Mouse (Mus musculus) leukemia stem cell, adult 10-12 weeks (primary cell): ENCODE results near the gene Nploc4. TPM values are rescaled to one million over a fixed set of nuclear protein-coding genes. Genes with fewer than 3 reads are reported as not detected.

Experiments
- polyA plus RNA-seq: library from polyadenylated mRNA; stranded (reverse); fragments of >175 nt; gene quantifications from 2 replicates; pipeline ENCODE4 v1.2.3, GENCODE M21; 2012; ENCODE audit warnings: low replicate concordance

The Nploc4 gene
- polyA plus RNA-seq = 82.3 and 226 TPM in 2 replicates

DNA sequence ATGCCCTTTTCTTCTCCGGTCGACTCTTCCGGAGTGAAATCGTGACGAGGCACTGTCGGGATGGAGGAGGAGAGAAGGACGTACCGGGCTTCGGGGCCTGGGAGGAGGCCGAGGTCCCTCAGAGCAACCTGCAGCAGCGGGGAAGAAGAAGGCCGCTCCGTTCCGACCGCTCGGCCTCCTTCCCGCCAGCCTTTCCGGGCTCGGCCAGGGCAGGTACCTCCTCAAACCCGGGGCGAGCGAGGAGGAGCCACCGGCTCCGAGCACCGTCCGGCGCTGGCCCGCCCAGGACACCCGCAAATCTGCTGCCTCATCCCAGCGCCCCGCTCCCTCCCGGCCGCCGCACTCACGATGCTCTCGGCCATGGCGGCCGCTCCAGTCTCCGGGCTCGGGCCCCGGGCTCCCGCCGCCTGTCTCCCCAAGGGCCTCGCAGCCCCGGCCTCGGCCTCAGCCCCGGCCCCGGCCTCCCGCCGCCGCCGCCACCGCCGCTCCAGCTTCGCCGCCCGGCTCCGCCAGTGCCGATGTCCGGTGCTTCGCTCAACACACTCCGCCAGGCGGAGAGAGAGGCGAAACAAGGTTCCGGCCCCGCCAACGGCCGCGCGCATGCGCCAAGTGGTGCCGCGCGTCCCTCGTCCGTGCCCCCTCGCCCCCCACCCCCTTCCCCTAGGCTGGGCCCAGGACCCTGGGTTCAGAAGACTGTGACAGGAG is at the start of gene Nploc4:
Nploc4 (minus strand) TSS at position 557 of the 705 bp plus-strand sequence.

DNA sequence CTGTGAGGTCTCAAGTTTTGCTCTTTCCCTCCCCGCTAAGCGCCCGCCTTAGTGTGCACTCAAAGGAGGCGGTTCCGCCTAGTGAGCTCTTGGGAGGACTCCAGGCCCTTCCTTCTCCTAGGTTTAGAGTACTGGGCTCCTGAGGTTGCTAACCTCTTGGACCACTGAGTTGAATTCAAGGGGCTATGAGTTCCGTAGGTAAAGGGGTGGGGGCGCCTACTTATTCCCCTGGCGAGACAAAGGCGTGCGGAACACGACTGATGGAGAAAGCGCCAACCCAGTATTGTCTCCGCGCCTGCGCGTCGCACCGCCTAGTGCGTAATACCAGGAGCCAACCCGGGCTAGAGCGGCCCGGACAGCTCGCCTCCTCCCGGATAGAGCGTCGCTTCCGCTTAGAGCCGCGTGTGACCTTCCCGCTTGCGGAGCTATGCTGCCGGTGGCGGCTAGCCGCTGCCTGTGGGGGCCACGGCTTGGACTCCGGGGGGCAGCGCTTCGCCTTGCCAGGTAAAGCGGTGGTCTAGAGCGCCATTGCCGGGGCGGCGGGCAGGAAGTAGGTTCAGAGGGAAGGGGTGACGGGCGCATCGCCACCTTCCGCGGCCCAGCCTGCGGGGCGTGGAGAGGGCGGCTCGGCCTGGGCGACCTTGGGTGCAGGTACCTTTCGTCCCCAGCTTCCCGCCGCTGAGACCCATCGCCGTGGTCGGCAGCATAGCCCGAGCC is 46.9 kb upstream of the Nploc4 start, which contains the start of gene Mrpl12:
Mrpl12 (plus strand) TSS at position 349 of the 717 bp plus-strand sequence.

DNA sequence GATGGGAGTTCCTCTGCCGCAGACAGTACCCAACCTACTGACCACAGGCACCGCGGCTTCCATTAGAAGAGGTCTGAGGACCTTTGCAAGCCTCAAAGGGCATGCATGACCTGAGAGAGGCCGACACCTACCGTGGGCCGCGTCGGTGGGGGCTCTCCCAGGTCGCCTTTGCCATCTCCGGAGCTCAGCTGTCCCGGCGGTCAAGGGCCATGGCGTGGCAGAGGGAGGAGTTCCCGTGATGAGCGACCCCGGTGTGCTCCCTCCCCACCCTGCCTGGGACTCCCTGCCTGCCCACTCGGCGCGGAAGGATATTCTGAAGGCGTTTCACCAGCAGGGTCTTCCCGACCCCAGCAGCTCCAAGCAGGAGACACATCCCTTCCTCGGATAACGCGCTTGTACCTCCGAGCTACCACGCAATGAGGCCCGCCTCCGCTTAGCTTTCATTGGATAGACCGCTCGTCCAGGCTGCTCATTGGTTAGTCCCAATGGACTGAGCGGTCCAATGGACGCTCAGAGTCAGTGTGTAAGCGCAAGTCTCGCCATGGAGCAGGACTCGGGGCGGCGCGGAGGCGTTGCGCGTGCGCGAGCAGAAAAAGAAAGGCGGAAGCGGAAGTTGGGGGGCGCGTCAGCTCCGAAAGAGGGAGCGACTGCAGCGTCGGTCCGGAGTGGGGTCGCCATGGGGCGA is 29.7 kb upstream of the Nploc4 start, which contains the start of gene Arl16:
Arl16 (minus strand) TSS at position 557 of the 685 bp plus-strand sequence.

DNA sequence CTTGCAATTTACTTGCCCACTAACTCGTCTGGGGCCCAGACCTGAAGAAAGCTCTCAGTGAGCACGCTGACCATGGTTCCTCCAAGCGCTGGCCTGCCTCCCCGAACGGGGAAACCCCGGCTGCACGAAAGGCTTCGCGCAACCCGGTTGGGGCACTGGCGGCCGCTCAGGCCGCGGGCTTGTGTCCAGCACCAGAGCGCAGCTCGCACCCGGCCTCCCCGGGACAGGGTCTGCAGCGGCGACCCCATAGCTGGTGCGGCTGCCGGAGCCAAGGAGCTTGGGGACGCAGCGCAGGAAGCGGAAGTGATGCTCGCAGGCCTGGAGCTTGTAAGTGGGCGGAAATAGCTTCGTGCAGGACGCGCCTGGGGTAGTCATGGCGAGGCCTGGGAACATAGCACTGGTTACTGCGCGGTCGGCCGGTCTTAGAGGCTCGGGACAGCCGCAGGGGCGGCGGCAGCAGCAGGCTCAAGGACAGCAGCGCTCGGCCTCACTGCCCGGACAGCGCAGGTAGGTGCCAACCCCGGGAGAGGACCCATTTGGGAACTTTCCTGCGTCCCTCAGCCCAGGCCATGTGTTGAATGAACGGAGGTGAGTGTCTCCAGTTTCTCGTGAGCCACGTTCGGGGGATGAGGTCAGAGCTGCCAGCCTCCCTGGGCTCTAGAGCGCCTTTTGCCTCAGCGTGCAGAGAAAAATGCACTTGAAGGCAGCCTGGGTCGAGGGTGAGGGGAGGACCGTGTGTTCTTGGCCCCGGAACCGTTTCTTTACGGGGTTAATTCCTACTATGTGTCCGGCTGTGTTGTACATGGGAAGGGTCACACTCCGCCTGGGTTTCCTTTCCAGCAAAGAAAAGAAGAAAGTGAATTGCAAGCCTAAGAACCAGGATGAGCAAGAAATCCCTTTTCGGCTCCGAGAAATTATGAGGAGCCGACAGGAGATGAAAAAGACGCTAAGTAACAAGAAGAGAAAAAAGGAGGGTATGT is 20.6 kb upstream of the Nploc4 start, which contains the start of the genes Oxld1 and Ccdc137:
Oxld1 (minus strand) TSS at position 297 of the 980 bp plus-strand sequence.
Ccdc137 (plus strand) TSS at position 344 of the 980 bp plus-strand sequence.

DNA sequence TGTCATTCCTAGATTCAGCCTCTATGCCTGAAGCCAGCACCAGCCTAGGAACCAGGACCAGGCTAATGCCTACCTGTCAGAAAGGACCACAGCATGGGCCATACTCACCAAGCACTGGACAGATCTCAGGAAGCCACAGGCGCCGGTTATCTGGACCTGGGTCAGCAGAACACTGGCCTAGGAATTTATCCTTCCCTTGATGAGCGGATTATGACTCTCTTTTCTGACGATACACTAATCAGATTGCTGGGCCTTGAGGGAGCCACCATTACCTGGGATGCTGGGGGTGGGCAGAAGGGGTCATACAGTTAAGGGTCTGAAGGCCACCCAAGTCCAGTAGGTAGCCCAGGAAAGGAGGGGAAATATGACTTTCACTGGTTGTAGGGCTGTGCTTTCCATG is 15.8 kb upstream of the Nploc4 start, which contains the start of gene Pde6g:
Pde6g (minus strand) TSS at position 195 of the 400 bp plus-strand sequence.

DNA sequence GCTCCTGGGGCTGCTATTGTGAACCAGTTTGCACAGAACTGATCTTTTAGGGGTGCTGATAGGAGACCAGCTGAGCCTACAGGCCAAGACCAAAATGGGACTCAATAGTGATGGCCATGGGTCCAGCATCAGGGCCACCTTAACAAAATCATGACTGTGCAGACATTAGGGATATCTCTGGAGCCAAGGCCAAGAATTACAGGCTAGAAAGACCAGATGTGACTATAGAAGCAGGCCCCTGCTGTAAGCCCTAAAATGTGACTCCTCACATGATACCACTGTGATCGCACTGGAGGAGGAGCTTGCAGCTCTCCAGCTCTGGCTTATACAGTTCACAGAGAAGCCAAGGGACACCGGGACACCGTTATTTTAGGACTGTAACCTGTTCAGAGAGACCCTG is 4.8 kb upstream of the Nploc4 start, which contains the start of gene Tspan10:
Tspan10 (plus strand) TSS at position 301 of the 400 bp plus-strand sequence.

DNA sequence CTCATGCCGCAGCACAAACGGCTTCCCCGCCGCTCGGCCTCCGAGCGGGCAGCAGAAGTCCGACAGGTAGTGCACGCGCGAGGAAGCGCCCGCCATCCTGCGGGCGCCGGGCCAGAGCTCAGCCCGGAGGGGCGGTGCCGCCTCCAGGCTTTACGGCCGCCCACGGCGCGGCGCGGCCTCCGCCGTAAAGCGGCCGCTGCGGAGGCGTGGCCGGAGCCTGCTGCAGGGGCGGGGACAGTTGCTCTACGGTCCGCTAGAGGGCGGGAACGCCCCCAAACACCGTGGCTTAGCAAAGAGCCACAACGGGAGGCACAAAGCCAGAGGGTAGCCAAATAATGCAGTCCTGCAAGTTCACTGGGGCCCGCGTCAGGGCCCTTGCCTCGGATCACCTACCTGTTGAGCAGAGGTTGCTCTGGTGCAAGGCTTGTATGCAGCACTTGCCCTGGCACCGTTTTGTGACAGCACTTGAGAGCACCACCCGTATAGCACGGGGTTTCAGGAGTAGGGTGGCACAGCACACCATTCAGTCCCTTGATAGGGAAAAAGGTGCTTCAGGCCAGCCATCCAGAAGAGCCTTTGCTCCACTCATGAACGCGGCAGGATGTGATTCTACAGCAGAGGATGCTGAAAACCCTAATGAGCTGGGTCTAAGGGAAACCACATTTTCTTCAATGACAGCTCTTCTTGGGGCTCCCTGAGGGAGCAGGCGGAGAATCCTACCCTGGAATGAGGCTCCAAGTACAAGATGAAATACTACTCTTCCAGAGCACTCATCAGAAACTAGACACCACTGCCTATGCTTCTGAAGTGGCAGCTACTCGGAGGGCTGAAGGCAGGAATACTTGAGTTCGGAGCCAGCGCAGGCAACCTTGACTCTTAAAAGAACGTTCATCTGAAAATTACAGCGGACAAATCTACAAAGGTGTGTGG is 58.6 kb downstream of the Nploc4 start, which contains the start of gene Faap100:
Faap100 (minus strand) TSS at position 154 of the 930 bp plus-strand sequence.

DNA sequence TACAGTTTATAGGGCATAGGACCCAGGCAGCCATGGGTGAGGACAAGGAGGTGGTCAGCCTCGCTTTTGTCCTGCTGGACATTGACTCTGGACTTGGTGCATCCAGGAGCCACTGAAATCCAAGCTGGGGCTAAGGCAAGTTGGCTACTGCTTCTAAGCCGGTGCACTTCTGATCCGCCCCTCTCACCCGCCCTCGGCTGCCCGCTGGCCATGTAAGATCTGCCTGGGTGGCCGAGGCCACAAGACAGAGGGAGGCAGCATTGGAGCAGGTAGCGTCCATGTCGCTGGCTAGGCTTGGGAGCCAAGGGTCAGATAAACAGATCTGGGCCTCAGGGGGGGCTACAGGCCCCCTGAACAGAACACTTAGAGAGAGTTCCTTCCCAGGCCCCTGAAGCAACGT is 76.2 kb downstream of the Nploc4 start, which contains the start of gene Fscn2:
Fscn2 (plus strand) TSS at position 240 of the 400 bp plus-strand sequence.

DNA sequence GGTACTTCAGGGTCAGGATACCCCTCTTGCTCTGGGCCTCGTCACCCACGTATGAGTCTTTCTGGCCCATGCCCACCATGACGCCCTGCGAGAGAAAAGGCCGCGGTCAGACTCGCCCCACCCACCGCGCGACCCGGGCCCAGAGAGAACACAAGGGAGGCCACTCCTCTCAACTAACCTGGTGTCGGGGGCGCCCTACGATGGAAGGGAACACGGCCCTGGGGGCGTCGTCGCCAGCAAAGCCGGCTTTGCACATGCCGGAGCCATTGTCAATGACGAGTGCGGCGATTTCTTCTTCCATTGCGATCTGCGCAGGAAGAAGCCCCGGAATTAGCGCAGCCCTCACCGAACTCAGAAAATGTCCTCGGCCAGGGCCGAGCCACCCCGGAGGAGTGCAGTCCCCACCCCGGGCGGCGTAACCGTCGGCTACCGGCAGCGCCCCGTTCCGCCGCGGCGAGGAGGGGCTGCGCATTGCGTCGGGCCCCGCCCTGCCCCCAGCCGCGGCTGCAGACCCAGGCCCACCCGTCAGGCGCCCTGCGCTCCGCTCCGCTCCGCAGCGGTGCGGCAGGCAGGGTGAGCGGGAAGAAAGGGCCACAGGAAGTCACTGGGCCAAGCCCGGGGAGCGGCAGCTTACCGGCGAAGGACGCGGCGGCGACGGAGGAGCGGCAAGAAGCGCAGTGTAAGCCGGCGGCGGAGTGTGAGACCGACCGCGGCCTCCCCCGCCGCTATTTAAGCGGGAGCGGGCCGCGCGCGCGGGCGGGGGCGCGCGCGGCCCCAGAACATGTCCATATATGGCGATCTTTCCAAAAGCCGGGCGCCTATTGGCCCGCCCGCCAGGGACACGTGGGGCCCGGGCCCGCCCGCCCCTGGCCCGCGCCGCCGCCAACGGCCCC is 89.5 kb downstream of the Nploc4 start, which contains the start of gene Actg1:
Actg1 (minus strand) TSS at position 752 of the 893 bp plus-strand sequence.

Other genes starting within 250 kb of the Nploc4 start
- 1.1 and 1.7 TPM in 2 replicates for gene Bahcc1, start 204.8 kb downstream of the Nploc4 start, polyA plus RNA-seq
- gene Actg1, start 89.2 kb downstream of the Nploc4 start, polyA plus RNA-seq = 257 and 584 TPM in 2 replicates
- not detected in 2 replicates for gene Fscn2, start 76.2 kb downstream of the Nploc4 start, polyA plus RNA-seq
- gene Faap100, start 58.9 kb downstream of the Nploc4 start, polyA plus RNA-seq = 16.7 and 41.0 TPM in 2 replicates
- gene Tspan10, start 4.9 kb upstream of the Nploc4 start, polyA plus RNA-seq = 0.17 TPM in 1 of 2 replicates, not detected in the other
- gene Pde6g, start 15.8 kb upstream of the Nploc4 start, polyA plus RNA-seq = 0.20 and 0.28 TPM in 2 replicates
- gene Oxld1, start 20.4 kb upstream of the Nploc4 start, polyA plus RNA-seq = 6.7 and 11.8 TPM in 2 replicates
- 33.7 and 46.9 TPM in 2 replicates for gene Ccdc137, start 20.4 kb upstream of the Nploc4 start, polyA plus RNA-seq
- gene Arl16, start 29.9 kb upstream of the Nploc4 start, polyA plus RNA-seq = 9.5 and 17.8 TPM in 2 replicates
- 288 and 518 TPM in 2 replicates for gene Mrpl12, start 46.9 kb upstream of the Nploc4 start, polyA plus RNA-seq
- 94.0 and 114 TPM in 2 replicates for gene Slc25a10, start 54.1 kb upstream of the Nploc4 start, polyA plus RNA-seq
- gene Gcgr, start 93.0 kb upstream of the Nploc4 start, polyA plus RNA-seq = not detected in 2 replicates
- 63.8 and 96.4 TPM in 2 replicates for gene Mcrip1, start 112.0 kb upstream of the Nploc4 start, polyA plus RNA-seq
- gene Ppp1r27, start 113.4 kb upstream of the Nploc4 start, polyA plus RNA-seq = not detected in 2 replicates
- gene P4hb, start 135.5 kb upstream of the Nploc4 start, polyA plus RNA-seq = 998 and 1,537 TPM in 2 replicates
- gene Arhgdia, start 143.9 kb upstream of the Nploc4 start, polyA plus RNA-seq = 596 and 1,231 TPM in 2 replicates
- gene Alyref, start 160.7 kb upstream of the Nploc4 start, polyA plus RNA-seq = 192 and 295 TPM in 2 replicates
- gene Anapc11, start 160.7 kb upstream of the Nploc4 start, polyA plus RNA-seq = 39.8 and 162 TPM in 2 replicates
- gene Npb, start 170.8 kb upstream of the Nploc4 start, polyA plus RNA-seq = 2.4 and 7.0 TPM in 2 replicates
- 56.6 and 107 TPM in 2 replicates for gene Pcyt2, start 180.2 kb upstream of the Nploc4 start, polyA plus RNA-seq
- 147 and 228 TPM in 2 replicates for gene Sirt7, start 187.5 kb upstream of the Nploc4 start, polyA plus RNA-seq
- 103 and 176 TPM in 2 replicates for gene Mafg, start 195.9 kb upstream of the Nploc4 start, polyA plus RNA-seq
- 2.3 and 2.7 TPM in 2 replicates for gene Pycr1, start 206.1 kb upstream of the Nploc4 start, polyA plus RNA-seq
- not detected in 2 replicates for gene Myadml2, start 210.4 kb upstream of the Nploc4 start, polyA plus RNA-seq
- gene Notum, start 223.5 kb upstream of the Nploc4 start, polyA plus RNA-seq = 0.28 and 0.48 TPM in 2 replicates
- 168 and 366 TPM in 2 replicates for gene Aspscr1, start 235.3 kb upstream of the Nploc4 start, polyA plus RNA-seq